Mouse (Mus musculus) layer of hippocampus, adult 2 months (tissue): Measurements from ENCODE around the gene Opcml. TPM values are rescaled to one million over a fixed set of nuclear protein-coding genes. Genes with fewer than 3 reads are reported as not detected.

Experiments used
- DNase-seq, 2 experiments: peaks; one replicate each; pipeline ENCODE4 v3.0.0; 2022; ENCODE audit warnings: low spot score in 2 of 2
- H3K27ac ChIP-seq: fragments of 200-600 bp; 2 replicates; pipeline ENCODE4 v1.8.1; 2022
- H3K4me3 ChIP-seq: fragments of 200-600 bp; 2 replicates; pipeline ENCODE4 v1.8.1; 2022; ENCODE audit warnings: mild to moderate bottlenecking
- CTCF ChIP-seq: fragments of 200-600 bp; conservative IDR thresholded peaks from 2 replicates; pipeline ENCODE4 v1.8.1; 2022; ENCODE audit warnings: antibody characterized with exemption, mild to moderate bottlenecking, moderate library complexity
- total RNA-seq, 2 experiments: library from RNA; stranded (reverse); gene quantifications; 2 replicates each; pipeline ENCODE4 v1.2.3; 2021

Opcml gene
- total RNA-seq, 2 experiments from 2014 or later, result 252 to 259 TPM

GRCm38 (mm10) chr9:28613683-28614620 is 823.4 kb downstream of the Opcml start:
- no peak for TF ChIP-seq CTCF
- DNase-seq, result no peak
- Histone ChIP-seq H3K4me3 (no peak overlapping the region), H3K27ac (no peak overlapping the region)

GRCm38 (mm10) chr9:28615447-28615846 is 824.9 kb downstream of the Opcml start:
- no peak for TF ChIP-seq CTCF
- no peak overlapping the region for H3K27ac ChIP-seq
- DNase-seq, result no peak
- H3K4me3 ChIP-seq, result no peak overlapping the region

- TF ChIP-seq CTCF, result no peak
- H3K4me3 ChIP-seq, result no peak overlapping the region
- no peak for DNase-seq
- peak overlapping the region; percentile 36; the same call in 1 of the 2 replicates for H3K27ac ChIP-seq
Measured at GRCm38 (mm10) chr9:28617666-28618065, 827.1 kb downstream of the Opcml start.

- TF ChIP-seq CTCF, result no peak
- no peak for DNase-seq
- Histone ChIP-seq H3K27ac (peak overlapping the region; percentile 36; the same call in 1 of the 2 replicates), H3K4me3 (no peak overlapping the region)
Measured at GRCm38 (mm10) chr9:28618186-28618892, 827.8 kb downstream of the Opcml start.

- Histone ChIP-seq H3K27ac (no peak overlapping the region), H3K4me3 (no peak overlapping the region)
- TF ChIP-seq CTCF, result no peak
- DNase-seq, result no peak
Measured at GRCm38 (mm10) chr9:28621939-28622338, 831.4 kb downstream of the Opcml start.

GRCm38 (mm10) chr9:28624870-28625269 is 834.3 kb downstream of the Opcml start:
- no peak for DNase-seq
- H3K4me3 ChIP-seq, result peak overlapping the region; percentile 13; the same call in 1 of the 2 replicates
- peak overlapping the region; percentile 11; the same call in 1 of the 2 replicates for H3K27ac ChIP-seq
- TF ChIP-seq CTCF, result no peak

- no peak for TF ChIP-seq CTCF
- H3K4me3 ChIP-seq, result no peak overlapping the region
- DNase-seq, result no peak
- H3K27ac ChIP-seq, result no peak overlapping the region
Measured at GRCm38 (mm10) chr9:28642766-28643165, 852.2 kb downstream of the Opcml start.

GRCm38 (mm10) chr9:28644063-28644462 is 853.5 kb downstream of the Opcml start:
- no peak for DNase-seq
- no peak; the same call in 1 of the 2 replicates for TF ChIP-seq CTCF
- H3K27ac ChIP-seq, result 0 out of 2 replicates have a peak overlapping the region, but pooled peaks have one; percentile 10
- no peak overlapping the region for H3K4me3 ChIP-seq

- H3K27ac ChIP-seq, result no peak overlapping the region
- TF ChIP-seq CTCF, result no peak
- H3K4me3 ChIP-seq, result no peak overlapping the region
- DNase-seq, result no peak
Measured at GRCm38 (mm10) chr9:28650089-28650488, 859.5 kb downstream of the Opcml start.

- no peak for TF ChIP-seq CTCF
- H3K4me3 ChIP-seq, result no peak overlapping the region
- no peak for DNase-seq
- no peak overlapping the region for H3K27ac ChIP-seq
Measured at GRCm38 (mm10) chr9:28659996-28660395, 869.4 kb downstream of the Opcml start.

GRCm38 (mm10) chr9:28662882-28663281 is 872.3 kb downstream of the Opcml start:
- peak; percentile 30 to 45 for DNase-seq
- no peak for TF ChIP-seq CTCF
- Histone ChIP-seq H3K4me3 (no peak overlapping the region), H3K27ac (no peak overlapping the region)

- TF ChIP-seq CTCF, result no peak
- no peak overlapping the region for H3K27ac ChIP-seq
- H3K4me3 ChIP-seq, result no peak overlapping the region
- DNase-seq, result no peak
Measured at GRCm38 (mm10) chr9:28680309-28680708, 889.7 kb downstream of the Opcml start.
